Mouse (Mus musculus): ENCODE measurements around the gene Zfp81.
"Not testable (repeated sequence)": the region's sequence is repeated elsewhere in the genome, so short reads cannot be mapped to it uniquely, and the experiment has no call there.

The Zfp81 gene

GRCm38 (mm10) chr17:33358411-33359384 lies at the start of gene Zfp81:
Zfp81 (minus strand) TSS chr17:33358878.
- DNase-seq (ENCODE audit: low spot score in 2 of 2): peak; percentile 77 to 84

GRCm38 (mm10) chr17:33394182-33395034 lies 35.7 kb upstream of the Zfp81 start, which contains the start of gene Zfp101:
Zfp101 (minus strand) TSS chr17:33394641.
- DNase-seq (ENCODE audit: low spot score in 2 of 2): peak; percentile 87 to 91

- DNase-seq (ENCODE audit: low spot score in 2 of 2): no peak
These were observed 33.6 kb upstream of the Zfp81 start for GRCm38 (mm10) chr17:33392271-33392670.

GRCm38 (mm10) chr17:33385705-33386104 lies 27.0 kb upstream of the Zfp81 start:
- no peak for DNase-seq (ENCODE audit: low spot score in 2 of 2)

GRCm38 (mm10) chr17:33372795-33373194 lies 14.1 kb upstream of the Zfp81 start:
- DNase-seq (ENCODE audit: low spot score in 2 of 2): no peak

- DNase-seq (ENCODE audit: low spot score in 2 of 2): no peak
These were observed 5.7 kb downstream of the Zfp81 start for GRCm38 (mm10) chr17:33352981-33353380.

- DNase-seq (ENCODE audit: low spot score in 2 of 2): not testable (repeated sequence)
These were observed 68.9 kb downstream of the Zfp81 start for GRCm38 (mm10) chr17:33289876-33290149.

GRCm38 (mm10) chr17:33289039-33289875 lies 69.4 kb downstream of the Zfp81 start, which contains the start of gene Zfp955b:
Zfp955b (plus strand) TSS chr17:33289544.
- not testable (repeated sequence) for DNase-seq (ENCODE audit: low spot score in 2 of 2)
